Mouse (Mus musculus): ENCODE results near the gene Wasf2.

DNA sequence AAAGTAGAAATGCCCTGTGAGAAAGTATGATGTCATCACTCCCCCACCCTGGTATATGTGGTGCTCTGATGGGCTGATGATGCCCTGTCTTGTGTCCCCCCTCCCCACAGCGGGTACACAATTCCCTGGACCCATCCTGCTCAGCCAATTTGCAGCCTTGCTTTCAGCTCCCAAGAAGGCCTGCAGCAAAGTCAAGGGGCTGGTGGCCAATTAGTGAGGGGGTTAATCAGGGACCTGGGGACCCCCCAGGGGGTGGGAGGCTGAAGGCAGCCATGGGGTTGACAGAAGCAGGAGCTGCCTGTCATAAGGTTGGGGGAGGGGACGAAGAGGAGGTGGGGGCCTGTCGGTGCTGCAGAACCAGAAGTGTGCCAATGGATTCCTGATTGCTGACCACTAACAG is 73.3 kb downstream of the Wasf2 start:
- TF ChIP-seq GATA1 (IDR thresholded peaks at IDR 0.05; ENCODE audit: low read length) (no peak), TAL1 (IDR thresholded peaks at IDR 0.05; ENCODE audit: low read length) (no peak)

Data from erythroblast, embryonic 14.5 days (primary cell).